Mouse (Mus musculus): ENCODE data around the gene Gm17606. TPM values are rescaled to one million over a fixed set of nuclear protein-coding genes. Genes with fewer than 3 reads are reported as not detected.

Gene Gm17606
- polyA plus RNA-seq (2021; fragmentation: Nextera tagmentation), result not detected in 2 replicates
- long read RNA-seq, experiment 1, result 0 reads
- long read RNA-seq, experiment 2, result 0 reads

DNA sequence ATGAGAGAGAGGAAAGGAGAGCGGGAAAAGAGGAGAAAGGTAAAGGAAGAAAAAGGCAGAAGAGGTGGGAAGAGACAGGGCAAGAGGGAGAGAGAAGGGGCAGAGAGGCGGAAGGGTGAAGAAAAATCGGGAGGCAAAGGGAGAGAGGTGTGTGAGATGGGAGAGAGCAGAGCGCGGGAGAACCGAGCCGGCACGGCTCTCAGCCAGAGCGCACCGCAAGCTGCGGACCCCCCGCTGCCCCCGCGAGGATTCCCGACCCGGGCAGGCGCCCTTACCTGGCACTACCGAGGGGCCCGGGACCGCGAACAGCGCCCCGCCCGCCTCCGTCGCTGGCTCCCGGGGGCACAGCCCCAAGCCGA is at the start of gene Gm17606:
Gene Gm17606, plus strand, starts transcription at position 7 of the 359 bp plus-strand sequence.

GRCm38 (mm10) chr14:54605752-54606321 is 34.9 kb upstream of the Gm17606 start, which contains the start of gene 4931414P19Rik:
Gene 4931414P19Rik (minus strand): TSS chr14:54605993.

DNA sequence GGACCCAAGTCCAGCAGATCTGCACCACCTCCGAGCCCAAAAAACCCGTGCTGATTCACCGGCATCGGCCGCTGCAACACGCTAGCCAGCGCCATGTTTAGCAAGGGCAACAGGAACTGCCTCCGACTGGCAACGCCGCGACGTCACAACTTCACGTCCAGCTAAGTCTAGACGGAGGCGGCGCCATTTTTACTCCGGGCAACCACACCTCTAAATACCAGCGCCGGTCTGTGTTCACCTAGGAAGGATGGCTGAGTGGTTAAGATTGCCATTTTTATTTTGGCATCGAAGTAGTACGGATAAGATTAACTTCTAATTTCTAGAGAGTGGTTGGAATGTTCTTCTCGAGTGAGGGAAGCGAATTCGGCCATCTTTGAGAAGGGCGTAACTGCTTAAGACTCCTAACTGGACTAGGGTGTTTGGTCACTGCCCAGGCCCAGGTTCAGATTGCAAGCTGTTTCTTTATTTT is 22.8 kb upstream of the Gm17606 start, which contains the start of gene Psmb5:
Gene Psmb5, minus strand, starts transcription at position 126 of the 469 bp plus-strand sequence.

DNA sequence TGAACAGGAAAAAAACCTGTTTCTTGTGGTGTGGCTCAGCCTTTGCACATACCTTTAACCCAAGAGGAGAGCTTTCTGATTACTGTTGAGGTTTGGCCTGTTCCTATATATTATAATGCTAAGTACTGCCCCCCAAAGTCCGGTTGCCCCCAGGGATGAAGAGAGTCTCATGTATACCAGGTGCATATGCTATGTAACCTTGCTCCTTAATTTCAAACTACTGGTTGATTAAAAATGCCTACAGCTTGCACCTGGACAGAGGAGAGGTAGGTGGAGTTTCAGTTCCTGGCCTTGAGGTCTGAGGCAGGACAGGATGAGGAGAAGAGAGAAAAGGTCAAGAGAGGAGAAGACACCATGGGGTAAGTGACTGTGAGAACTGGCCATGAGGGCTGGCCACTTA is 19.6 kb upstream of the Gm17606 start, which contains the start of gene Psmb11:
Gene Psmb11, plus strand, starts transcription at position 301 of the 400 bp plus-strand sequence.

GRCm38 (mm10) chr14:54641305-54641969 is 685 bp downstream of the Gm17606 start, which contains the start of gene Cdh24:
Gene Cdh24 (minus strand): TSS chr14:54641364.

GRCm38 (mm10) chr14:54686063-54686521 is 45.3 kb downstream of the Gm17606 start, which contains the start of gene 1700123O20Rik:
Gene 1700123O20Rik (plus strand): TSS chr14:54686216.

GRCm38 (mm10) chr14:54686522-54687143 is 45.9 kb downstream of the Gm17606 start, which contains the start of gene Acin1:
Gene Acin1 (minus strand): TSS chr14:54686931.

Other genes with a start within 250 kb of the Gm17606 start
- gene Slc7a7, start 223.2 kb upstream of the Gm17606 start, polyA plus RNA-seq (2021; fragmentation: Nextera tagmentation), result 1.0 and 2.1 TPM in 2 replicates
- gene Mrpl52, start 214.0 kb upstream of the Gm17606 start, polyA plus RNA-seq (2021; fragmentation: Nextera tagmentation), result 395 and 463 TPM in 2 replicates
- gene Mmp14, start 209.3 kb upstream of the Gm17606 start, polyA plus RNA-seq (2021; fragmentation: Nextera tagmentation), result 2.3 and 6.2 TPM in 2 replicates
- 7.2 and 18.6 TPM in 2 replicates for gene Lrp10, start 176.8 kb upstream of the Gm17606 start, polyA plus RNA-seq (2021; fragmentation: Nextera tagmentation)
- 8.8 and 13.8 TPM in 2 replicates for gene Rem2, start 164.9 kb upstream of the Gm17606 start, polyA plus RNA-seq (2021; fragmentation: Nextera tagmentation)
- 32.7 and 35.9 TPM in 2 replicates for gene Prmt5, start 123.4 kb upstream of the Gm17606 start, polyA plus RNA-seq (2021; fragmentation: Nextera tagmentation)
- 3.4 and 4.0 TPM in 2 replicates for gene Haus4, start 86.3 kb upstream of the Gm17606 start, polyA plus RNA-seq (2021; fragmentation: Nextera tagmentation)
- 0.34 and 0.49 TPM in 2 replicates for gene Ajuba, start 63.4 kb upstream of the Gm17606 start, polyA plus RNA-seq (2021; fragmentation: Nextera tagmentation)
- 1.6 and 3.0 TPM in 2 replicates for gene 4931414P19Rik, start 35.0 kb upstream of the Gm17606 start, polyA plus RNA-seq (2021; fragmentation: Nextera tagmentation)
- 598 and 663 TPM in 2 replicates for gene Psmb5, start 22.9 kb upstream of the Gm17606 start, polyA plus RNA-seq (2021; fragmentation: Nextera tagmentation)
- 0.05 and 0.11 TPM in 2 replicates for gene Psmb11, start 19.5 kb upstream of the Gm17606 start, polyA plus RNA-seq (2021; fragmentation: Nextera tagmentation)
- gene Cdh24, start 412 bp downstream of the Gm17606 start, polyA plus RNA-seq (2021; fragmentation: Nextera tagmentation), result 0.64 and 0.83 TPM in 2 replicates
- 44.0 and 47.2 TPM in 2 replicates for gene 1700123O20Rik, start 45.3 kb downstream of the Gm17606 start, polyA plus RNA-seq (2021; fragmentation: Nextera tagmentation)
- gene Acin1, start 46.0 kb downstream of the Gm17606 start, polyA plus RNA-seq (2021; fragmentation: Nextera tagmentation), result 28.3 and 32.9 TPM in 2 replicates
- not detected in 2 replicates for gene Gm29776, start 57.9 kb downstream of the Gm17606 start, polyA plus RNA-seq (2021; fragmentation: Nextera tagmentation)
- not detected in 2 replicates for gene Cebpe, start 71.2 kb downstream of the Gm17606 start, polyA plus RNA-seq (2021; fragmentation: Nextera tagmentation)
- gene Slc7a8, start 141.0 kb downstream of the Gm17606 start, polyA plus RNA-seq (2021; fragmentation: Nextera tagmentation), result 17.7 and 25.0 TPM in 2 replicates
- 0.10 TPM in 1 of 2 replicates, not detected in the other for gene Rnf212b, start 173.2 kb downstream of the Gm17606 start, polyA plus RNA-seq (2021; fragmentation: Nextera tagmentation)
- gene Homez, start 230.0 kb downstream of the Gm17606 start, polyA plus RNA-seq (2021; fragmentation: Nextera tagmentation), result 5.8 and 7.3 TPM in 2 replicates
- gene Ppp1r3e, start 236.6 kb downstream of the Gm17606 start, polyA plus RNA-seq (2021; fragmentation: Nextera tagmentation), result 3.4 and 6.9 TPM in 2 replicates
- 7.9 and 8.1 TPM in 2 replicates for gene Bcl2l2, start 242.4 kb downstream of the Gm17606 start, polyA plus RNA-seq (2021; fragmentation: Nextera tagmentation)
- gene Gm20521, start 242.5 kb downstream of the Gm17606 start, polyA plus RNA-seq (2021; fragmentation: Nextera tagmentation), result not detected in 2 replicates

All from left cerebral cortex, adult 6 months (tissue).